28 mouse cellular contexts compared by ENCODE assay signal in the genomic region with DNA sequence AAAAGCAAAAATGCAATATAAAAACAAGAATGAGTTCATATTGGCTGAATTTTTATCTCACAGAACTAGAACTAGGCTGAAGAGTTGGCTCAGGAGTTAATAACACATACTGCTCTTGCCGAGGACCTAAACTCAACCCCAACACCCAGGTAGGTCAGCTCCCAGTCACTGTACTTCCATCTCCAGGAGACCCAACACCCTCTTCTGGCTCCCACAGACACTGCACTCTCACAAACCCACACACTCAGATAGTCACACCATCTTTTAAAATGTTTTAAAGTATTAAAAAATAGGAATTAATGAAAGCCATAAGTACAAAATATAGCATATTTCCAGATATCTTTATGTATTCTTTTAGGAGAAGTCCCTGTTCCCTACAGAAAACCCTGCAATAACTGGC. TPM values are rescaled to one million over a fixed set of nuclear protein-coding genes. Genes with fewer than 3 reads are reported as not detected.
DNase-seq lines count a peak whose midpoint lies in the region; ATAC-seq and TF ChIP-seq lines count a peak whose summit lies in the region.
"Had no signal": no experiment of that assay in that cellular context is flagged by ENCODE, and none has a peak within 500 bp of the region (broad histone marks: within the 10 kb centered on the region; RNA-seq: fewer than 3 reads in every experiment).

No protein-coding gene starts in this region.

- H3K4me3 ChIP-seq in forebrain, postnatal 0 days (ENCODE audit: low read depth, low read length) = no peak overlapping the region
- H3K4me3 ChIP-seq in forebrain, embryonic 11.5 days (ENCODE audit: low read depth, low read length) = no peak overlapping the region
- H3K4me3 ChIP-seq in kidney, postnatal 0 days (replicated peaks; ENCODE audit: low read depth, low read length) = no peak overlapping the region
- no peak overlapping the region for H3K4me3 ChIP-seq in midbrain, postnatal 0 days (ENCODE audit: low read depth, low read length)
- H3K4me3 ChIP-seq in midbrain, embryonic 13.5 days (replicated peaks) = no peak overlapping the region
- H3K4me3 ChIP-seq in limb, embryonic 10.5 days = no peak overlapping the region
- H3K4me3 ChIP-seq: embryonic facial prominence, embryonic 13.5 days; erythroblast, embryonic 14.5 days; heart, embryonic 15.5 days; hindbrain, embryonic 13.5 days; left cerebral cortex, adult 2 months; lung, embryonic 15.5 days; midbrain, embryonic 10.5 days had no signal

- peaks cover 9% of the 10 kb centered on the region for H3K4me1 ChIP-seq in forebrain, postnatal 0 days (ENCODE audit: insufficient read depth)
- 0 out of 2 replicates have a peak, but pooled peaks cover 2% of the 10 kb centered on the region for H3K4me1 ChIP-seq in forebrain, embryonic 11.5 days (replicated peaks; ENCODE audit: control insufficient read depth, insufficient read depth, low read length)
- H3K4me1 ChIP-seq in kidney, postnatal 0 days (replicated peaks; ENCODE audit: insufficient read depth, low read length) = peaks cover 14% of the 10 kb centered on the region; the same call in 1 of the 2 replicates
- peaks cover 3% of the 10 kb centered on the region; the same call in 1 of the 2 replicates for H3K4me1 ChIP-seq in midbrain, postnatal 0 days (ENCODE audit: insufficient read depth, low read length)
- peaks cover 16% of the 10 kb centered on the region for H3K4me1 ChIP-seq in midbrain, embryonic 13.5 days (replicated peaks)
- H3K4me1 ChIP-seq in limb, embryonic 10.5 days = peaks cover 15% of the 10 kb centered on the region; the same call in 1 of the 2 replicates

- H3K4me2 ChIP-seq in forebrain, postnatal 0 days (ENCODE audit: low read depth) = no peak overlapping the region
- no peak overlapping the region for H3K4me2 ChIP-seq in forebrain, embryonic 11.5 days (ENCODE audit: low read depth, low read length, severe bottlenecking)
- no peak overlapping the region for H3K4me2 ChIP-seq in kidney, postnatal 0 days (ENCODE audit: low read length)
- H3K4me2 ChIP-seq in midbrain, postnatal 0 days (ENCODE audit: low read depth, low read length, poor library complexity, severe bottlenecking) = no peak overlapping the region
- no peak overlapping the region for H3K4me2 ChIP-seq in midbrain, embryonic 13.5 days (replicated peaks)
- H3K4me2 ChIP-seq: embryonic facial prominence, embryonic 13.5 days; heart, embryonic 15.5 days; hindbrain, embryonic 13.5 days; liver, embryonic 11.5 days; lung, embryonic 15.5 days had no signal

- no peaks in the 10 kb centered on the region for H3K36me3 ChIP-seq in forebrain, postnatal 0 days (ENCODE audit: insufficient read depth)
- no peaks in the 10 kb centered on the region for H3K36me3 ChIP-seq in forebrain, embryonic 11.5 days (ENCODE audit: control insufficient read depth, insufficient read depth, low read length)
- no peaks in the 10 kb centered on the region for H3K36me3 ChIP-seq in kidney, postnatal 0 days (ENCODE audit: insufficient read depth, low read length)
- H3K36me3 ChIP-seq in midbrain, postnatal 0 days (ENCODE audit: insufficient read depth, low read length) = no peaks in the 10 kb centered on the region
- H3K36me3 ChIP-seq in midbrain, embryonic 13.5 days = no peaks in the 10 kb centered on the region
- no peaks in the 10 kb centered on the region for H3K36me3 ChIP-seq in limb, embryonic 10.5 days
- H3K36me3 ChIP-seq: embryonic facial prominence, embryonic 13.5 days; heart, embryonic 15.5 days; hindbrain, embryonic 13.5 days; lung, embryonic 15.5 days; midbrain, embryonic 10.5 days had no signal

- WGBS in forebrain, postnatal 0 days = 87% methylated on average over 1 of the region's 1 CpGs
- WGBS in forebrain, embryonic 11.5 days = 79% methylated on average over 1 of the region's 1 CpGs
- WGBS in kidney, postnatal 0 days = 74% methylated on average over 1 of the region's 1 CpGs
- 88% methylated on average over 1 of the region's 1 CpGs for WGBS in midbrain, postnatal 0 days
- 95% methylated on average over 1 of the region's 1 CpGs for WGBS in midbrain, embryonic 13.5 days
- WGBS in limb, embryonic 10.5 days = 78% methylated on average over 1 of the region's 1 CpGs

- no peaks in the 10 kb centered on the region for H3K27me3 ChIP-seq in forebrain, postnatal 0 days (ENCODE audit: insufficient read depth, low read length)
- no peaks in the 10 kb centered on the region for H3K27me3 ChIP-seq in forebrain, embryonic 11.5 days (ENCODE audit: control insufficient read depth, insufficient read depth, low read length)
- no peaks in the 10 kb centered on the region for H3K27me3 ChIP-seq in kidney, postnatal 0 days (ENCODE audit: insufficient read depth, low read length)
- no peaks in the 10 kb centered on the region for H3K27me3 ChIP-seq in midbrain, postnatal 0 days (ENCODE audit: insufficient read depth, low read length)
- H3K27me3 ChIP-seq in midbrain, embryonic 13.5 days = no peaks in the 10 kb centered on the region
- no peaks in the 10 kb centered on the region for H3K27me3 ChIP-seq in limb, embryonic 10.5 days (ENCODE audit: low read depth, poor library complexity, severe bottlenecking)
- H3K27me3 ChIP-seq: embryonic facial prominence, embryonic 13.5 days; heart, embryonic 15.5 days; hindbrain, embryonic 13.5 days; lung, embryonic 15.5 days had no signal

- no peak for ATAC-seq in forebrain, postnatal 0 days
- ATAC-seq in forebrain, embryonic 11.5 days (replicated peaks; ENCODE audit: low FRiP score) = no peak
- no peak for ATAC-seq in kidney, postnatal 0 days (replicated peaks; ENCODE audit: low FRiP score, low read depth)
- no peak for ATAC-seq in midbrain, postnatal 0 days (ENCODE audit: low FRiP score)
- no peak for ATAC-seq in midbrain, embryonic 13.5 days
- ATAC-seq: forebrain, embryonic 14.5 days; inflammation-experienced regulatory T-cells, adult 6 months had no signal

- 0 out of 2 replicates have a peak, but pooled peaks have one; percentile 4 for TF ChIP-seq CTCF in forebrain, postnatal 0 days (IDR thresholded peaks at IDR 0.05; ENCODE audit: low read depth)
- TF ChIP-seq CTCF in kidney, postnatal 0 days (IDR thresholded peaks at IDR 0.05; ENCODE audit: low read depth) = peak; percentile 5; the same call in 1 of the 2 replicates
- TF ChIP-seq CTCF in midbrain, postnatal 0 days (IDR thresholded peaks at IDR 0.05) = peak; percentile 17; the same call in 1 of the 2 replicates

- no peak overlapping the region for H3K9ac ChIP-seq in forebrain, postnatal 0 days
- H3K9ac ChIP-seq in forebrain, embryonic 11.5 days (ENCODE audit: low read length) = no peak overlapping the region
- H3K9ac ChIP-seq in kidney, postnatal 0 days (ENCODE audit: low read depth, low read length) = no peak overlapping the region
- H3K9ac ChIP-seq in midbrain, postnatal 0 days (replicated peaks; ENCODE audit: low read length, poor library complexity, severe bottlenecking) = no peak overlapping the region
- no peak overlapping the region for H3K9ac ChIP-seq in midbrain, embryonic 13.5 days (replicated peaks)
- H3K9ac ChIP-seq: embryonic facial prominence, embryonic 13.5 days; heart, embryonic 15.5 days; hindbrain, embryonic 13.5 days; lung, embryonic 15.5 days had no signal

- DNase-seq in forebrain, postnatal 0 days = no peak
- DNase-seq in forebrain, embryonic 11.5 days (ENCODE audit: low spot score) = no peak
- no peak for DNase-seq in kidney, postnatal 0 days (ENCODE audit: low spot score)
- DNase-seq in kidney, postnatal 4 days = no peak
- DNase-seq in midbrain, postnatal 0 days (ENCODE audit: low spot score) = no peak
- DNase-seq in ovary, postnatal 36 days (ENCODE audit: low spot score) = no peak
- DNase-seq in limb, embryonic 10.5 days (ENCODE audit: low spot score) = no peak
- DNase-seq: adrenal gland, postnatal 14 days; cerebellum, adult 2 months; cerebellum, postnatal 25 days; embryo, embryonic 11 days; gastrocnemius, postnatal 10 days; heart, postnatal 36 days; kidney, adult 8-10 months; kidney, postnatal 36 days; right cerebral cortex, postnatal 14 days; spleen, adult 18-20 months had no signal

- no peak overlapping the region for H3K27ac ChIP-seq in forebrain, postnatal 0 days (ENCODE audit: low read depth, low read length)
- no peak overlapping the region for H3K27ac ChIP-seq in forebrain, embryonic 11.5 days (ENCODE audit: low read depth, low read length)
- H3K27ac ChIP-seq in kidney, postnatal 0 days = no peak overlapping the region
- no peak overlapping the region for H3K27ac ChIP-seq in midbrain, postnatal 0 days (ENCODE audit: low read depth, low read length)
- H3K27ac ChIP-seq in midbrain, embryonic 13.5 days = no peak overlapping the region
- H3K27ac ChIP-seq in limb, embryonic 10.5 days = no peak overlapping the region
- H3K27ac ChIP-seq: embryonic facial prominence, embryonic 13.5 days; heart, embryonic 15.5 days; hindbrain, embryonic 13.5 days; left cerebral cortex, adult 2 months; lung, embryonic 15.5 days; midbrain, embryonic 10.5 days had no signal

- no peaks in the 10 kb centered on the region for H3K9me3 ChIP-seq in forebrain, postnatal 0 days (ENCODE audit: low read length)
- H3K9me3 ChIP-seq in forebrain, embryonic 11.5 days (ENCODE audit: control insufficient read depth, low read length) = 0 out of 2 replicates have a peak, but pooled peaks cover 2% of the 10 kb centered on the region
- no peaks in the 10 kb centered on the region for H3K9me3 ChIP-seq in kidney, postnatal 0 days (replicated peaks; ENCODE audit: low read length)
- no peaks in the 10 kb centered on the region for H3K9me3 ChIP-seq in midbrain, postnatal 0 days (ENCODE audit: low read length)
- no peaks in the 10 kb centered on the region for H3K9me3 ChIP-seq in midbrain, embryonic 13.5 days
- H3K9me3 ChIP-seq in limb, embryonic 10.5 days (replicated peaks) = no peaks in the 10 kb centered on the region
- H3K9me3 ChIP-seq: embryonic facial prominence, embryonic 13.5 days; heart, embryonic 15.5 days; hindbrain, embryonic 13.5 days; lung, embryonic 15.5 days; midbrain, embryonic 10.5 days had no signal

RNA-seq across cellular contexts. Expression of a gene that starts 4.2 kb away (rescaled TPM):
- 29.9 and 35.2 TPM in 2 replicates for total RNA-seq in forebrain, postnatal 0 days (2014; rRNA removed)
- polyA plus RNA-seq in forebrain, postnatal 0 days (2015; fragmentation: Nextera tagmentation; extraction: Ambion mirVana) = 4.6 and 7.4 TPM in 2 replicates
- polyA plus RNA-seq in forebrain, embryonic 11.5 days (2014; fragmentation: Nextera tagmentation; extraction: Ambion mirVana) = 9.6 and 9.9 TPM in 2 replicates
- polyA plus RNA-seq in kidney, postnatal 0 days (2015; fragmentation: Nextera tagmentation; extraction: Ambion mirVana) = 17.3 and 17.9 TPM in 2 replicates
- 20.8 and 20.9 TPM in 2 replicates for total RNA-seq in midbrain, postnatal 0 days (2014; rRNA removed)
- 7.2 and 9.7 TPM in 2 replicates for polyA plus RNA-seq in midbrain, postnatal 0 days (2015; fragmentation: Nextera tagmentation; extraction: Ambion mirVana)
- polyA plus RNA-seq in midbrain, embryonic 13.5 days (2015; fragmentation: Nextera tagmentation; extraction: Ambion mirVana) = 14.2 and 14.7 TPM in 2 replicates
- 10.6 and 16.2 TPM in 2 replicates for polyA plus RNA-seq in limb, embryonic 10.5 days (2016; fragmentation: Nextera tagmentation; extraction: Ambion mirVana)

RNA-seq across cellular contexts. Expression of a gene that starts 49.9 kb away (rescaled TPM):
- 8.6 and 9.8 TPM in 2 replicates for total RNA-seq in forebrain, postnatal 0 days (2014; rRNA removed)
- polyA plus RNA-seq in forebrain, postnatal 0 days (2015; fragmentation: Nextera tagmentation; extraction: Ambion mirVana) = 44.9 and 57.3 TPM in 2 replicates
- 48.9 and 52.2 TPM in 2 replicates for polyA plus RNA-seq in forebrain, embryonic 11.5 days (2014; fragmentation: Nextera tagmentation; extraction: Ambion mirVana)
- polyA plus RNA-seq in kidney, postnatal 0 days (2015; fragmentation: Nextera tagmentation; extraction: Ambion mirVana) = 254 and 281 TPM in 2 replicates
- 5.4 and 5.8 TPM in 2 replicates for total RNA-seq in midbrain, postnatal 0 days (2014; rRNA removed)
- 55.4 and 59.5 TPM in 2 replicates for polyA plus RNA-seq in midbrain, postnatal 0 days (2015; fragmentation: Nextera tagmentation; extraction: Ambion mirVana)
- polyA plus RNA-seq in midbrain, embryonic 13.5 days (2015; fragmentation: Nextera tagmentation; extraction: Ambion mirVana) = 37.5 and 37.8 TPM in 2 replicates
- 33.2 and 42.9 TPM in 2 replicates for polyA plus RNA-seq in limb, embryonic 10.5 days (2016; fragmentation: Nextera tagmentation; extraction: Ambion mirVana)
